Mouse (Mus musculus): ENCODE data around the gene Pogz. TPM values are rescaled to one million over a fixed set of nuclear protein-coding genes. Genes with fewer than 3 reads are reported as not detected.
A peak's percentile ranks its signal among the peaks of the same experiment; 100 is the strongest.

Pogz gene
- total and polyA plus RNA-seq, 2 experiments from 2014 or later: 14.0 to 48.2 TPM

DNA sequence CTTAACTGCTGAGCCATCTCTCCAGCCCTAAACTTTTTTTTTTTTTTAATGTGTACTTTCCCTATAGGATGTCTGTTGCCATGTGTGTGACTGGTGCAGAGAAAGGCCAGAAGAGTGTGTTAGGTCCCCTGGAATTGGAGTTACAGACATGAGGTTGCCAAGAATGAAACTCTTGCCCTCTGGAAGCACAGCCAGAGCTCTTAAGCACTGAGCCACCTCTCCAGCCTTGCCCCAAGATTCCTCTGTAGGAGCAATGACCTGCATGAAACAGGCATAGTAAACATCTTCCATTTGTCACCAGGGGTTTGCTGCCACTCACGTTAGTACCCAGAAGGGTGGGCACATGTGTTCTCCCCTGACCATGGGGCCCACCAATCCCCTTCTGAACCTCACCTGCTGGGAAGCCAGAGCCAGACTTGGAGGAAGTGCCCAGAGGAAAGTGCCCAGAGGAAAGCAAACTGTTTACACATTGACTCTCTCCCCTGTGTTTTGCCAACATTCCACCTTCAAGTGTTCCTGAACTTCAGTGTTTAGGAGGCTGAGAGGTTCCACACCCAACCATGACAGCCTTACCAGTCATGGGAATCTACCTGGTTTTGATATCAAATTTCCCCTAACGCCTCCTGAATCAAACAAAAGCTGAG lies 73.8 kb downstream of the Pogz start:
- Histone ChIP-seq H3K4me2 (ENCODE audit: low read depth) (no peak overlapping the region), H3K9ac (no peak overlapping the region), H3K4me3 (ENCODE audit: low read depth, low read length) (no peak overlapping the region), H3K9me3 (ENCODE audit: low read length) (no peaks in the 10 kb centered on the region), H3K27me3 (ENCODE audit: insufficient read depth, low read length) (no peaks in the 10 kb centered on the region), H3K27ac (ENCODE audit: low read depth, low read length) (no peak overlapping the region), H3K36me3 (ENCODE audit: insufficient read depth) (no peaks in the 10 kb centered on the region), H3K4me1 (ENCODE audit: insufficient read depth) (no peaks in the 10 kb centered on the region)
- no peak for DNase-seq
- 66% methylated on average over 2 of the region's 2 CpGs for WGBS
- ATAC-seq: no peak
- no peak for TF ChIP-seq CTCF (IDR thresholded peaks at IDR 0.05; ENCODE audit: low read depth)

GRCm38 (mm10) chr3:94913801-94914200 lies 76.4 kb downstream of the Pogz start:
- DNase-seq: no peak
- H3K4me1 ChIP-seq (ENCODE audit: insufficient read depth): no peaks in the 10 kb centered on the region
- TF ChIP-seq CTCF (IDR thresholded peaks at IDR 0.05; ENCODE audit: low read depth): no peak
- H3K4me3 ChIP-seq (ENCODE audit: low read depth, low read length): no peak overlapping the region
- no peak overlapping the region for H3K27ac ChIP-seq (ENCODE audit: low read depth, low read length)
- no peaks in the 10 kb centered on the region for H3K9me3 ChIP-seq (ENCODE audit: low read length)
- no peaks in the 10 kb centered on the region for H3K36me3 ChIP-seq (ENCODE audit: insufficient read depth)
- no peak for ATAC-seq
- H3K9ac ChIP-seq: no peak overlapping the region
- H3K27me3 ChIP-seq (ENCODE audit: insufficient read depth, low read length): no peaks in the 10 kb centered on the region
- H3K4me2 ChIP-seq (ENCODE audit: low read depth): no peak overlapping the region
- WGBS: 72% methylated on average over 5 of the region's 5 CpGs

- no peaks in the 10 kb centered on the region for H3K4me1 ChIP-seq (ENCODE audit: insufficient read depth)
- DNase-seq (peak; percentile 3), ATAC-seq (no peak; the same call in 1 of the 2 replicates)
- 73% methylated on average over 7 of the region's 7 CpGs for WGBS
- no peak for TF ChIP-seq CTCF (IDR thresholded peaks at IDR 0.05; ENCODE audit: low read depth)
- no peak overlapping the region for H3K4me2 ChIP-seq (ENCODE audit: low read depth)
- no peak overlapping the region for H3K27ac ChIP-seq (ENCODE audit: low read depth, low read length)
- H3K27me3 ChIP-seq (ENCODE audit: insufficient read depth, low read length): no peaks in the 10 kb centered on the region
- H3K9ac ChIP-seq: no peak overlapping the region
- H3K4me3 ChIP-seq (ENCODE audit: low read depth, low read length): no peak overlapping the region
- no peaks in the 10 kb centered on the region for H3K36me3 ChIP-seq (ENCODE audit: insufficient read depth)
- no peaks in the 10 kb centered on the region for H3K9me3 ChIP-seq (ENCODE audit: low read length)
These were observed 78.8 kb downstream of the Pogz start for GRCm38 (mm10) chr3:94915903-94916741.

- 46% methylated on average over 14 of the region's 14 CpGs for WGBS
- TF ChIP-seq CTCF (IDR thresholded peaks at IDR 0.05; ENCODE audit: low read depth): no peak
- DNase-seq (no peak), ATAC-seq (peak; percentile 29)
- no peaks in the 10 kb centered on the region for H3K27me3 ChIP-seq (ENCODE audit: insufficient read depth, low read length)
- no peak overlapping the region for H3K9ac ChIP-seq
- no peak overlapping the region for H3K27ac ChIP-seq (ENCODE audit: low read depth, low read length)
- H3K9me3 ChIP-seq (ENCODE audit: low read length): no peaks in the 10 kb centered on the region
- no peaks in the 10 kb centered on the region for H3K36me3 ChIP-seq (ENCODE audit: insufficient read depth)
- no peaks in the 10 kb centered on the region for H3K4me1 ChIP-seq (ENCODE audit: insufficient read depth)
- no peak overlapping the region for H3K4me2 ChIP-seq (ENCODE audit: low read depth)
- no peak overlapping the region for H3K4me3 ChIP-seq (ENCODE audit: low read depth, low read length)
These were observed 80.5 kb downstream of the Pogz start for GRCm38 (mm10) chr3:94917816-94918361.

DNA sequence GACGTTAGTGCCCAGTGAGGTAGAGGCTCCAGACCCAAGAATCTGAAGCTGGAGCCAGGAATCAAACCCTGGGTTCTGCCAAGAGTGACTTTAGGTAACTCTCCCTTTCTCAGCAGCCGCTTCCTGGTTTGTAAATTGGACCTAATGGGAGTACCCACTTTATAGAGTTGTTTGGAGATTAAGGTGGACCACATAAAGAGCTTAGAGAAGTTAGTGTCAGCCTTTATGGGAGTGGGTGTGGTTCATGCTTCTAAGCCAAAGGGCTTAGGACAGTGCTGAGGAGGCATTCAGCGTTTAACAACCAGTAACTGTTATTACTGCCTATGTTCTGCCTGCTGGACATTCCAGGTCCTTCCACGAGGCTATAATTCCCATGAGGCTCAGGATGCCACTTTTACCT lies 81.5 kb downstream of the Pogz start:
- Histone ChIP-seq H3K9ac (no peak overlapping the region), H3K36me3 (ENCODE audit: insufficient read depth) (no peaks in the 10 kb centered on the region), H3K4me1 (ENCODE audit: insufficient read depth) (no peaks in the 10 kb centered on the region), H3K27me3 (ENCODE audit: insufficient read depth, low read length) (no peaks in the 10 kb centered on the region), H3K27ac (ENCODE audit: low read depth, low read length) (no peak overlapping the region), H3K9me3 (ENCODE audit: low read length) (no peaks in the 10 kb centered on the region), H3K4me3 (ENCODE audit: low read depth, low read length) (no peak overlapping the region), H3K4me2 (ENCODE audit: low read depth) (no peak overlapping the region)
- WGBS: 80% methylated on average over 4 of the region's 4 CpGs
- no peak for DNase-seq
- no peak for TF ChIP-seq CTCF (IDR thresholded peaks at IDR 0.05; ENCODE audit: low read depth)
- ATAC-seq: no peak

GRCm38 (mm10) chr3:94921104-94921503 lies 83.7 kb downstream of the Pogz start:
- H3K9ac ChIP-seq: no peak overlapping the region
- no peak overlapping the region for H3K27ac ChIP-seq (ENCODE audit: low read depth, low read length)
- no peaks in the 10 kb centered on the region for H3K4me1 ChIP-seq (ENCODE audit: insufficient read depth)
- TF ChIP-seq CTCF (IDR thresholded peaks at IDR 0.05; ENCODE audit: low read depth): no peak
- 30% methylated on average over 3 of the region's 3 CpGs for WGBS
- no peak for DNase-seq
- no peaks in the 10 kb centered on the region for H3K36me3 ChIP-seq (ENCODE audit: insufficient read depth)
- ATAC-seq: no peak
- no peak overlapping the region for H3K4me2 ChIP-seq (ENCODE audit: low read depth)
- H3K4me3 ChIP-seq (ENCODE audit: low read depth, low read length): no peak overlapping the region
- no peaks in the 10 kb centered on the region for H3K27me3 ChIP-seq (ENCODE audit: insufficient read depth, low read length)
- H3K9me3 ChIP-seq (ENCODE audit: low read length): no peaks in the 10 kb centered on the region

GRCm38 (mm10) chr3:94922333-94922732 lies 85.0 kb downstream of the Pogz start:
- 30% methylated on average over 3 of the region's 3 CpGs for WGBS
- Histone ChIP-seq H3K27me3 (ENCODE audit: insufficient read depth, low read length) (no peaks in the 10 kb centered on the region), H3K4me1 (ENCODE audit: insufficient read depth) (no peaks in the 10 kb centered on the region), H3K36me3 (ENCODE audit: insufficient read depth) (no peaks in the 10 kb centered on the region), H3K9me3 (ENCODE audit: low read length) (no peaks in the 10 kb centered on the region), H3K4me3 (ENCODE audit: low read depth, low read length) (no peak overlapping the region), H3K9ac (no peak overlapping the region), H3K27ac (ENCODE audit: low read depth, low read length) (no peak overlapping the region), H3K4me2 (ENCODE audit: low read depth) (no peak overlapping the region)
- DNase-seq (no peak), ATAC-seq (no peak; the same call in 1 of the 2 replicates)
- TF ChIP-seq CTCF (IDR thresholded peaks at IDR 0.05; ENCODE audit: low read depth): no peak
